Mouse (Mus musculus) spleen, adult 2 months (tissue): ENCODE results near the gene Tmem144. TPM values are rescaled to one million over a fixed set of nuclear protein-coding genes. Genes with fewer than 3 reads are reported as not detected.
A peak's percentile ranks its signal among the peaks of the same experiment; 100 is the strongest.

ENCODE experiments used
- DNase-seq, 2 experiments: peaks; one replicate each; pipeline versions ENCODE4 v3.0.0 to v3.0.0-alpha.2; 2012 to 2021; ENCODE audit warnings: low spot score in 2 of 2, low read depth in 1 of 2
- H3K27ac ChIP-seq: fragments of 200-500 bp; 2 replicates; pipeline ENCODE4 v1.5.1; 2012; ENCODE audit warnings: low read length, inconsistent platforms; ENCODE audit not compliant: insufficient read depth
- H3K27me3 ChIP-seq: fragments of 200-500 bp; 2 replicates; pipeline ENCODE4 v1.6.1; 2012; ENCODE audit warnings: mild to moderate bottlenecking, moderate library complexity, low read length, inconsistent platforms; ENCODE audit not compliant: control insufficient read depth, insufficient read depth
- H3K36me3 ChIP-seq: fragments of 200-500 bp; 2 replicates; pipeline ENCODE4 v1.6.1; 2012; ENCODE audit warnings: mild to moderate bottlenecking, low read length, inconsistent platforms; ENCODE audit not compliant: control insufficient read depth, insufficient read depth
- H3K4me1 ChIP-seq: fragments of 200-500 bp; 2 replicates; pipeline ENCODE4 v1.6.1; 2011; ENCODE audit warnings: inconsistent platforms; ENCODE audit not compliant: control insufficient read depth, insufficient read depth, insufficient read length
- H3K4me3 ChIP-seq: fragments of 200-500 bp; 2 replicates; pipeline ENCODE4 v1.5.1; 2011; ENCODE audit warnings: mild to moderate bottlenecking, inconsistent platforms; ENCODE audit not compliant: insufficient read depth, insufficient read length; ENCODE audit errors: extremely low read depth
- CTCF ChIP-seq: fragments of 200-500 bp; IDR thresholded peaks from 2 replicates; pipeline ENCODE4 v1.5.1; 2011; ENCODE audit warnings: mild to moderate bottlenecking, inconsistent platforms; ENCODE audit not compliant: insufficient read depth, insufficient read length, insufficient replicate concordance; ENCODE audit errors: extremely low read depth
- POLR2A ChIP-seq: fragments of 200-500 bp; IDR thresholded peaks from 2 replicates; pipeline ENCODE4 v1.6.1; 2011; ENCODE audit warnings: low read depth, low read length, inconsistent platforms
- WGBS: fragments of 180-500 bp; shearing (Covaris S2); methylation state at CpG from one replicate; pipeline ENCODE4 v1.1.7; 2018; 5-methylcytosine and 5-hydroxymethylcytosine counted together
- polyA plus RNA-seq: library from polyadenylated mRNA; depleted of rRNA; stranded (reverse); fragments of >200 nt; gene quantifications from 2 replicates; pipeline ENCODE4 v1.2.3, GENCODE M21; 2012

The Tmem144 gene
- polyA plus RNA-seq, 1 experiment = 0.15 TPM

DNA sequence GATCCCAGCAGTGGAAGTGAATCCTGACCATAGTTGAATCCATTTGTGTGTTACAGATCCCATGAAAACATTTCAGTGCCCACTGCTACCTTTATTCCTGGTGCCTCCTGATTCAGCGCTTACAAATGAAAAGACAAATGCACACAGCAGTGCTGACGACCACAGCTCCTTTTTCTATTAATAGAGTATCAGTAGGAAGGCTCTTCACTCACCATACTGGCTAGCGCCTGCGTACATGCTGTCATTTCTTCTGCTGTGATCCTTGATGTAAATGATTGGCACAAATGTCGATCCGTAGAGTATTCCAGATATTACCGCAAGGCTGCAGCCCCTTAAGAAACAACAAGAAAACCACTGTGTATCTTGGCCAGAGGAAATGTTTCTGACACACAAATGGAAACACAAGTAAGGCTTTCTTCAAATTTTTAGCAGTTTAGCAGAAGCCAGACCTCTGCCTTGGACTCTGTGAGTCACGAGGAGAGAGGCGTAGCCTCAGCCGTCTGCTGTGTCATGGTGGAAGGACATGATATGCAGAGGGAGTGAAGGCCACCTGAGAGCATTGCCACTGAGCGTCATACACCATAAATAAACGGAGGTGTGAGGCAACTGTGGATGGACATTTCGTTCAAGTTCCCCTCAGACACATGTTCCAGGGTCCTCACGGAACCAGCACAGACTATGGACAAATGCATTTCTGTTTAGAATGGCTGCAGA, 27.3 kb downstream of the Tmem144 start:
- DNase-seq = no peak
- no peak overlapping the region for H3K4me3 ChIP-seq
- H3K27ac ChIP-seq = no peak overlapping the region
- no peak for TF ChIP-seq CTCF
- no peak for TF ChIP-seq POLR2A
- no peaks in the 10 kb centered on the region for H3K4me1 ChIP-seq
- no peaks in the 10 kb centered on the region for H3K27me3 ChIP-seq
- WGBS = 93% methylated on average over 14 of the region's 14 CpGs
- no peaks in the 10 kb centered on the region for H3K36me3 ChIP-seq

DNA sequence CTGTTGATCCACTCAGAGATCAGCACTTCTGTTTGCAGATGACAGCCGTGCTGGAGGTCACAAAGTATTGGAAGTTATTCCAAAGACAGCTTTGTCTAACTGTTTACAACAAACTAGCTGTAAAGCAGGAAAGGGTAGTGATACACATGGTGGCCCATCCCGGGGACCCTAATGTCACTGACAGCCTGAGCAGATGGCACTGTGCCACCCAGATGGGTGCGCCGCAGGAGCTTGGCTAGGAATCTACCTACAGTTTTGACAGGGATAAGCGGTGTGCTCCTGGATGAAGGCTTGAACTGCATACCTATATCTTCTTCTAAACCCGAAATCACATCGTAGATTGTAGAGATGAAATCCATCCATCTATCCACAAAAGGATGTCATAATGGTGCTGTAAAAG, 29.4 kb downstream of the Tmem144 start:
- WGBS = 93% methylated on average over 7 of the region's 7 CpGs
- DNase-seq = no peak
- H3K4me1 ChIP-seq = no peaks in the 10 kb centered on the region

GRCm38 (mm10) chr3:79821131-79821530, 31.4 kb downstream of the Tmem144 start:
- TF ChIP-seq CTCF (no peak), POLR2A (no peak)
- no peak for DNase-seq
- Histone ChIP-seq H3K27ac (no peak overlapping the region), H3K36me3 (no peaks in the 10 kb centered on the region), H3K27me3 (no peaks in the 10 kb centered on the region), H3K4me1 (no peaks in the 10 kb centered on the region), H3K4me3 (no peak overlapping the region)
- WGBS = 89% methylated on average over 16 of the region's 16 CpGs

More for the DNA sequence above, 29.4 kb downstream of the Tmem144 start:
- TF ChIP-seq CTCF (no peak), POLR2A (no peak)
- Histone ChIP-seq H3K27ac (no peak overlapping the region), H3K36me3 (no peaks in the 10 kb centered on the region), H3K4me3 (no peak overlapping the region), H3K27me3 (no peaks in the 10 kb centered on the region)

DNA sequence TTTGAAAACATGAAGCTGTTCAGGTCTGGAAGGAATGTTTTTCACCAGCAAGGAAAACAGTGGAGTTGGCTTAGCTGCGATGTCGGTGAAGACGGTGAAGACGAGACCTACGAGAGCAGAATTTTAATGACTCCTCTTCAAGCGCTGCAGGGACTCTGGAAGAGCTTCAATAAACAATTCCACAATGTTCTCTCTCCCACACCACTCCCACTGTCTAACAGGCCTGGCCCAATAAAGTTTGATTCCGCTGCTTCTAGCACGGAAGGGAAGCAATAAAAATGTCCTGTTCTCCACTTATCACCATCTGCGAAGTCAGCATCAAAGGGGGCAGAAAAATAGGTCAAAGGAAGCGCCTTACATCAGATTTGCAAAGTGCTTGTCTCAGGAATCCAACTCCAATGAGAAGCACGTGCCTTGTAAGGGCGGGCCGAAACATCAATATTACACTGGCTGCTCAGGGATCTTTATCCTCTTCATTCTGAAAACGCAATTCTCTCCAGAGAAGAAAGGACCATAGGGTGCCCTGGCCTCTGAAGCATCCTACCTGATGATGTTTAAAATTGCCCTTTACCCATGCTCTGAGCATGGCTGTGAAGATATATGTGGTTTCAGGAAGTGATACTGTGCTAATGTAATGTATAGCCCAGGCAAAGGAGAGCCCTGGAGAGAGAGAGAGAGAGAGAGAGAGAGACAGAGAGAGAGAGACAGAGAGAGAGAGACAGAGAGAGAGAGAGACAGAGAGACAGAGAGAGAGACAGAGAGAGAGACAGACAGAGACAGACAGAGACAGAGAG, 34.2 kb downstream of the Tmem144 start:
- DNase-seq = no peak
- Histone ChIP-seq H3K36me3 (no peaks in the 10 kb centered on the region), H3K4me1 (no peaks in the 10 kb centered on the region), H3K4me3 (no peak overlapping the region), H3K27ac (no peak overlapping the region), H3K27me3 (no peaks in the 10 kb centered on the region)
- 80% methylated on average over 14 of the region's 14 CpGs for WGBS
- TF ChIP-seq POLR2A = no peak
- no peak for TF ChIP-seq CTCF

DNA sequence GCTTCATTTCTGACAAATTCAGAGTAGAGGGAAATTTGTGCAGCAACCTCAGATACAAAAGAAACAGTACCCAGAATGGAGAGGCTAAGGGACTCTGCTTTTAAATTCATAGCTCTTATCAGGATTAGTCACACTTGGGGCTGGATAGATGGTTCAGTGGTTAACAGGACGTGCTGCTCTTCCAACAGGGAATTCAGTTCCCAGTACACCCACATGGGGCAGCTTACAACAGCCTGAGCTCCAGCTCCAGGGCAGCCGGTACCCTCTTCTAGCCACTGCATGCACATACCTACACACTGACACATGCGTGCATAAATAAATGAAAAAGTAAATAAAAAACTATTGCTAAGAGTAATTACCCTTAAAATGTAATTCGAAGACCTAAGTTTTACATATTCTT, 36.3 kb downstream of the Tmem144 start:
- WGBS = 87% methylated on average over 4 of the region's 4 CpGs

GRCm38 (mm10) chr3:79813814-79814490, 38.6 kb downstream of the Tmem144 start:
- Histone ChIP-seq H3K36me3 (no peaks in the 10 kb centered on the region), H3K4me3 (no peak overlapping the region), H3K4me1 (no peaks in the 10 kb centered on the region), H3K27me3 (no peaks in the 10 kb centered on the region), H3K27ac (no peak overlapping the region)
- TF ChIP-seq CTCF (peak; percentile 88), POLR2A (no peak)
- peak; percentile 26 to 55 for DNase-seq
- WGBS = 38% methylated on average over 19 of the region's 19 CpGs

More for the DNA sequence above, 36.3 kb downstream of the Tmem144 start:
- Histone ChIP-seq H3K27ac (no peak overlapping the region), H3K27me3 (no peaks in the 10 kb centered on the region), H3K36me3 (no peaks in the 10 kb centered on the region), H3K4me3 (no peak overlapping the region), H3K4me1 (no peaks in the 10 kb centered on the region)
- TF ChIP-seq CTCF = no peak
- no peak for DNase-seq
